Mouse (Mus musculus): ENCODE results near the gene Zfp971.
"Not testable (repeated sequence)": the region's sequence is repeated elsewhere in the genome, so short reads cannot be mapped to it uniquely, and the experiment has no call there.

Gene Zfp971

GRCm38 (mm10) chr2:178023011-178023611 lies at the start of gene Zfp971:
TSS of gene Zfp971 (plus strand) at chr2:178023284.
- in situ Hi-C loops (cut with MboI), result not testable (repeated sequence)

- in situ Hi-C loops (cut with MboI), result not testable (repeated sequence)
Observed at GRCm38 (mm10) chr2:177974814-177975213, 48.3 kb upstream of the Zfp971 start.

- in situ Hi-C loops (cut with MboI), result not testable (repeated sequence)
Observed at GRCm38 (mm10) chr2:178019486-178019885, 3.6 kb upstream of the Zfp971 start.

GRCm38 (mm10) chr2:178020773-178021172 lies 2.3 kb upstream of the Zfp971 start:
- in situ Hi-C loops (cut with MboI), result not testable (repeated sequence)

GRCm38 (mm10) chr2:178023861-178024260 lies 777 bp downstream of the Zfp971 start:
- in situ Hi-C loops (cut with MboI), result not testable (repeated sequence)

GRCm38 (mm10) chr2:178027601-178028000 lies 4.5 kb downstream of the Zfp971 start:
- in situ Hi-C loops (cut with MboI), result not testable (repeated sequence)

- in situ Hi-C loops (cut with MboI), result no loop called here
Observed at GRCm38 (mm10) chr2:178058195-178058594, 35.1 kb downstream of the Zfp971 start.

- in situ Hi-C loops (cut with MboI), result not testable (repeated sequence)
Observed at GRCm38 (mm10) chr2:178078166-178078717, 55.2 kb downstream of the Zfp971 start, which contains the start of gene Zfp931. TSS of gene Zfp931 (minus strand) at chr2:178078476.

All from mature B cell (primary cell).